Mouse (Mus musculus) right cerebral cortex, adult 18-20 months (tissue): ENCODE results near the gene Ankrd11.

Experiments
- DNase-seq: peaks from one replicate; pipeline ENCODE4 v3.0.0; 2022; ENCODE audit warnings: mixed read lengths

Gene Ankrd11

GRCm38 (mm10) chr8:122924091-122924490 is 118.0 kb downstream of the Ankrd11 start:
- DNase-seq: no peak

- DNase-seq: no peak
Observed at GRCm38 (mm10) chr8:122923431-122924090, 118.5 kb downstream of the Ankrd11 start.

DNA sequence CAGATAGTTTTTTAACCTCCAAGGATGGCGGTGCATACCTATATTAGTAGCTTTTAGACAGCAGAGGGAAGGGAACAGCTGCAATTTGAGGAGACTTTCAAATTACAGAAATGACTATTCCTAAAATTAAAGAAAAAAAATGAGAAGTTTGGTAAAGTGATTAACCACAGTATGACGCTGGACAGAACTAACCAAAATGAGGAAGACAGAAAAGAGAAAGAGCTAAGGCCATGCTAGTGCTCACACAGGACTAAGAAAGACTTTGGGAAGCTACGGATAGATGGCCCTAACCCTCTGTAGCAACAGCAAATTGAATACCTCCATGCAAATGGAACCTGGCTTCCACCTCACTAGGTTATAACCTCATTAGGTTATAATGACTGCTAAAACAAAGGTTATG is 119.1 kb downstream of the Ankrd11 start:
- no peak for DNase-seq

- DNase-seq: no peak
Observed at GRCm38 (mm10) chr8:122920890-122921289, 121.2 kb downstream of the Ankrd11 start.

DNA sequence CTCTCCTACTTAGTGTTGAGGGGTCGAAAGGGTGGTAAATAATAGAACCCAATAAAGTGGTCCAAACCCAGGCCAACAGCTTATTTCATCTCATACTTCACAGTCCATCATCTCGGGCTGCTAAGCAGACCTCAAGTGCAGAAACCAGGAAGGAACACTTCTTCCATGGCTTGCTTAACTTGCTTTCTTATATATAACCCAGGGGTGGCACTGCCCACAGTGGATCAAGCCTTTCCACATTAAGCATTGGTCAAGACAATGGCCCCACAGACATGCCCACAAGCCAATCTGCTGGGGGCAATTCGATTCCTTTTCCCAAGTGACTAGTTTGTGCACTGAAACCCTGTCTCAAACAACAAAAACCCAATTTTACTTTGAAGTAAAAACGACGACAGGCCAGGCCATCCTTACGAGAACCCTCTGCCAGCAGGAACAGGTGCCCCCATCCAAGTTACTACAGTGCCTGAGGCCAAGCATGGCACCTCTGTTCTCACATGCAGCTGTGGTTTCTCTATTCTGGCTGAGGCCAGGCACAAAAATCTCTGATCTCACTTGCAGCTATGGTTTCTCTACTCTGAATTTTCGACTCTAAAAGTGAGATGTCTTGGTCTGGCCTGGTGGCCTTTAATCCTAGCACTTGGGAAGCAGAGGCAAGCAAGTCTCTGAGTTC is 123.5 kb downstream of the Ankrd11 start:
- DNase-seq: no peak

GRCm38 (mm10) chr8:122917531-122918392 is 124.3 kb downstream of the Ankrd11 start:
- no peak for DNase-seq

GRCm38 (mm10) chr8:122916766-122917165 is 125.3 kb downstream of the Ankrd11 start:
- no peak for DNase-seq

DNA sequence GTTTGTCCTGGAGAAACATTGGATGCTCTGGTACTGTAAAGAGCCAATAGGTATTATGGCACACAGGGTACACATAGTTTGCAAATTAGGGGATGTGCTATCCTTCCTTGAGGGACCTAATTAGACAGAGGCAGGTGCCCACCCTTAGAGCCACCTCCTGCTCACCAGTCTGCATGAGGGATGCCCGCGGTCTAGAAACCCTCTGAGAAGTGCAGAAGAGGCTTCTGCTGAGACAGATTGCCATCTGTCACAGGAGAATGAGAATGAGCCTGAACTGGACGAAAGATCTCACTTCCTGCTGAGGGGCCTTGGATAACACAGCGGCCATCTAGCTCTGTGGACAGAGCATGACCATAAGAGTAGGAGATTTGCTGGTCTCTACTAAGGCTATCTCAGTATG is 129.2 kb downstream of the Ankrd11 start:
- DNase-seq: no peak

DNA sequence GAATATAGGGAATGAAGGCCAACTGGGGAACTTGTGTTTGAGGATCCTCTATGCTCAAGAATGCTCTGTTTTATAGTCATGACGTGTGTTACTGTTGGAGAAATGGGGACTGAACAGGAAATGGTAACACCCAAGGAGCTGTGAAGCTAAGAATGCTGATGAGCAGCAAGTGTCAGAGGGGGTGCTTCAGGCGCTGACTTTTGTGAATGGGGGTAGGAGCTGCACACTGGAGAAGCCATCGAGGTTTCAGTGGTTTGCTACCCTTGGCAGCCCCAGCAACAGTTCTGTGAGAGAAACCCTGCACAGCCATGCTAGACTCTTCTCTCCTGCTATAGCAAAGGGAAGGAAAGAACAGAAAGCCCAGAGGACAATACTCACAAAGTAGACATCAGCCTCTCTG is 129.9 kb downstream of the Ankrd11 start:
- no peak for DNase-seq

GRCm38 (mm10) chr8:122906463-122907021 is 135.5 kb downstream of the Ankrd11 start:
- peak; percentile 92 for DNase-seq

DNA sequence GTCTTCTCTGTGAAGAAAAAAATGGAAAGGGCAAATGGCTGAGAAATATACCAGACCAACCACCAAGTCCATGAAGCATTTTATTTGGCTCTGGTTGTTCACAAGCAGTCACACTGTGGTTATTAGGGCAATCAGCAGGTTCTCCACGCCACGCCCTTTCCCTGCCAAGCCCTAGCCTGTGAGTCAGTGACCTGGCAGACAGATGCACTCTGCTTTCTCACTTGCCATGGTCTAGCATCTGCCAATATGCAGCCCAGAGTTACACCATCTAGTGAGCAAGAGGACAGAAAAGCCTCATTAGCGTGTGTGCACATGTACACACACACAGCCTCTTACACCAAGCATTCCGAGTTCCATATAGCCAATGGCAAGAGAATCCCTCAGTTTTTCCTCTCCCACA is 136.7 kb downstream of the Ankrd11 start:
- DNase-seq: no peak

- DNase-seq: no peak
Observed at GRCm38 (mm10) chr8:122904496-122904895, 137.6 kb downstream of the Ankrd11 start.

GRCm38 (mm10) chr8:122903002-122903401 is 139.1 kb downstream of the Ankrd11 start:
- DNase-seq: no peak

GRCm38 (mm10) chr8:122902581-122902980 is 139.5 kb downstream of the Ankrd11 start:
- no peak for DNase-seq

GRCm38 (mm10) chr8:122901892-122902515 is 140.1 kb downstream of the Ankrd11 start:
- no peak for DNase-seq

- DNase-seq: no peak
Observed at GRCm38 (mm10) chr8:122901476-122901875, 140.6 kb downstream of the Ankrd11 start.

DNA sequence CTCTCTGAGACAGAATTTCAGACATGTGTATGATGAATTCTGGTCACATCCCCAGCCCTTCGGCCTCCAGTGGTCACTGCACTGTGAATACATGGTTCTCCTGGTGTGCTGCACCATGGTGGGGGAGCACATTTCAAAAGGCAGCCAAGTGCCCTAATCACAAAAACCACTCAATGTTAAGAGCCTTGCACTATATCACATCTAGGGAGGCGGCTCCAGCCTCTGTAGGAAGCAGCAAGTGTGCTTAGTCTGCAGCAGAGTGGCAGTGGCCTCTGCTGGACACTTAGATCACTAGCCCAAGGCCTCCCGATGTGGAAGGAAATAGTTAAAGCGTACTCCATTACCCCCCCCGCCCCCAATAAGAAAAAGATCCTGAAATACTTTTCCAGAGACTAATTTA is 143.0 kb downstream of the Ankrd11 start:
- no peak for DNase-seq

- DNase-seq: no peak
Observed at GRCm38 (mm10) chr8:122898473-122898872, 143.6 kb downstream of the Ankrd11 start.

- DNase-seq: no peak
Observed at GRCm38 (mm10) chr8:122898018-122898417, 144.1 kb downstream of the Ankrd11 start.

DNA sequence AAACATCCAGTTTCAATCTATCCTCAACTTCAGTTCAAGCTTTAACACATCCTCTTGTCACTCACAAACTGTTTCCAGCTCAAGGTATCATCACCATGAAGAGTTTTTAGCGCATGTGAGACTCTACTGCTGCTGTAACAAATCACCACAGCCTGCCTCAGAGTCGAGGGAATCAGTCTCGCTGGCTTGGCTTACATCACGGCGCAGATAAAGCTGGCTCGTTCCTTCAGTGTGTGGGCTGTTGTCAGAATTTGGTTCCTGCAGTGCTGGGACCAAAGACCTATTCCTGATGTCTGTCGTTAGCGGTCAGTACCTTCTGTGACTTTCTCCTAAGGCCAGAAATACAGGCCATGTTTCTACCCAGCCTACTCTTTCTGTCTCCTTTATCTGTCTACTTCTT is 144.9 kb downstream of the Ankrd11 start:
- peak; percentile 40 for DNase-seq

DNA sequence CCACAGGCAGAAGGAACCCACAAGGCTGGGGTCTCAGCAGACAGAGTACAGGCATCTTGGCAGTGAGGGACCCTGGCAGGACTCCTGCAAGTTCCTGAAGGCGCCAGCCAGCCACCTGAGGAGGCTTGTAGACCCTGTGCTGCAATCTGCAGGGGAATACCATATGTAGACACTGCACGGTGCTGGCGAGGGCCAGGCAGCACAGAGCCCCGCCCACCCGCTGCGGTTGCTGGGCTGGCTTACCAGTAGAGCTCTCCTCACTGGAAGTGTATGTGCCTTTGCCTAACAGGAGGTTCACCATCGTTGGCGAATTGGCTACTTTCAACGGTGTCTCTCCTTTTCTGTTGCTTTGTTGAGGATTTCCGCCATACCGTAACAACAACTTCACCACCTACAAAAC is 145.8 kb downstream of the Ankrd11 start:
- no peak for DNase-seq

DNA sequence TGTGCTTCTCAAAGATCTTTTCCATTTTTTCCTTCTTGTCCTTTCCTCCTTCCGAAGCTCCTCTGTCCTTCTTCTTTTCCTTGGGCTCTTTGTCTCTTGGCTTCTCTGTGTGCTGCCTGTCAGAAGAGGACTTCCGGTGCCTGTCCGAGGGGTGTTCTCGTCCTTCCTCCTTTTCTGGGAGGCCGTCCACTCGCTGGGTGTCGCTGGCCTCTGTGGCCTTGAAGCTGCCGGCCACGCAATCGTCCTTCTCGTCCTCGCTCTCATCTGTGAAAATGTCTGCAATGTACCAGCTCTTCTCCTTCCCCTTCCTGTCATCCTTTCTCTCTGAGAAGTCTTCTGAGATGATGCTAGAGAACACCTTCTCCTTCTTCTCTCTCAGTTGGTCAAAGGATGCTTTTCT is 148.6 kb downstream of the Ankrd11 start:
- no peak for DNase-seq

DNA sequence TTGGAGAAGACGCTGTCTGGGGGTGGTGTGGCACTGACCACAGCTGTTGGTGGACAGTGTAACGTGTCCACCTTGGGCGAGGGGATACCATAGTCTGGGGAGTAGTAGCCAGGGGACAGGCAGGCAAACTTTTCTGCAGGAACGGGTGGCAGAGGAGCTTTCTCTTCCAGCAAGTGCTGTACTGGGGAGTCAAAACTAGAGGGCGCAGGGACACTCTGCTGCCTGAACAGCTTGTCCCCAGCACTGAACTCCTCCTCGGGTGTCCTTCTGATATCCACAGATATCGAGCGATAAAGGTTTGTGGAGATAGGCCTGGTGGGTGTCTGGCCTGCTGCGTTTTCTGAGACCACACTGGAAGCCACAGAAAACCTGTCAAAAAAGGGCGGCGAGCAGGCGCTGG is 150.6 kb downstream of the Ankrd11 start:
- no peak for DNase-seq
